Mouse (Mus musculus): ENCODE data around the gene Rragd. TPM values are rescaled to one million over a fixed set of nuclear protein-coding genes. Genes with fewer than 3 reads are reported as not detected.

The Rragd gene
- total RNA-seq, 2 experiments from 2014 or later, result 50.1 to 56.0 TPM

- DNase-seq (ENCODE audit: low spot score in 2 of 2), result no peak
Measured at GRCm38 (mm10) chr4:33032045-33032444, 49.2 kb downstream of the Rragd start.

- no peak for DNase-seq (ENCODE audit: low spot score in 2 of 2)
Measured at GRCm38 (mm10) chr4:33033515-33033914, 50.7 kb downstream of the Rragd start.

GRCm38 (mm10) chr4:33039826-33040225, 57.0 kb downstream of the Rragd start:
- no peak for DNase-seq (ENCODE audit: low spot score in 2 of 2)

DNA sequence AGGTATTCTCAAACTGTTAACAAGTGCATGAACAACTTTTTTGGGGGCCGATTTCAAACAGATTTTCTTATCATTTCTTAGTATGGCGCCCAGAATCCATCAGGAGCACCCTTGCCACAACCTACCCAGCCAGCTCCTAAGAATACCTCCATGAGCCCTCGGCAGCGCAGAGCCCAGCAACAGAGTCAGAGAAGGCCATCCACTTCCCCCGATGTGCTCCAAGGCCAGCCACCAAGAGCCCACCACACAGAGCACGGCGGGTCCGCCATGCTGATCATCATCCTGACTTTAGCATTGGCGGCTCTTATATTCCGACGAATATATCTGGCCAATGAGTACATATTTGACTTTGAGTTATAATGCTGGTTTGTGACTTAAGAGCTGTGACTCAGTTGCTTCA, 66.8 kb downstream of the Rragd start:
- DNase-seq (ENCODE audit: low spot score in 2 of 2), result no peak

DNA sequence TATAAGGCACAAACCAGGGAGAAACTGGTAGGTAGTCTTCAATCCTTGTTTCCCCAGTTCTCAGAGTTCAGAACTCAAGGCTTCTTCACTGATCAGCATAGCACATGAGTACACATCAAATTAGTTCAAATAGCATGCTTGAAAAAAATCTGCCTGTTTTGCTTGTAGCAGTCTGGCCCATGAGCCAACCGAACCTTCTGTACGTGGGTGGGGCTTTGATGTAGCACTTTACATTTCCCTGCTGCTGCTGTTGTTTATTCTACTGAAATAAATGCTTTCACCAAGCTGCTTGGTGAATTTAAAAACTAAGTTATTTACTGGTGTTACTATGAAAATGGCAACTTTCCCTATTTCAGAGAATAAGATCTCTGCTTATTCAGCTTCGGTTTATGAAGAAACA, 69.2 kb downstream of the Rragd start:
- DNase-seq (ENCODE audit: low spot score in 2 of 2), result peak in 1 of 2 experiments; percentile 51

DNA sequence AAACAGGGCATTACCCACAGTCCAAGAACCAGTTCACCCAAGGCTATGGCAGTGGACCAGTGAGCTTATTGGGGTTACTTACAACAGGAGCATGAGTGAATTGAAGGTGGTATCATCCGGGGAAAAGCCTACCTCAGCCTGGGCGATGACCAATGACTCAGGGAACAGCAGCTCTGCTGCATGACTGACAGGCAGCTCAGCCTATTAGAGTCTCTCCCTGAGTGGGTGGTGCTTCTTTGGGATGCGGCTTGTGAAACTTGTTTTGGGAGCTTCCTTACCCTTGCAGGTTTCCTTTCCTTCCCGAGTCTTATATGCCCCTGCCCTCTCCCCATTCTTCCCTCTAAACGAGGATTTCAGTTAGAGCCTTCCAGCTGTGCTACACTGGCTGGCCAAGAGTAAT, 69.8 kb downstream of the Rragd start:
- DNase-seq (ENCODE audit: low spot score in 2 of 2), result no peak

- no peak for DNase-seq (ENCODE audit: low spot score in 2 of 2)
Measured at GRCm38 (mm10) chr4:33054426-33054825, 71.6 kb downstream of the Rragd start.

DNA sequence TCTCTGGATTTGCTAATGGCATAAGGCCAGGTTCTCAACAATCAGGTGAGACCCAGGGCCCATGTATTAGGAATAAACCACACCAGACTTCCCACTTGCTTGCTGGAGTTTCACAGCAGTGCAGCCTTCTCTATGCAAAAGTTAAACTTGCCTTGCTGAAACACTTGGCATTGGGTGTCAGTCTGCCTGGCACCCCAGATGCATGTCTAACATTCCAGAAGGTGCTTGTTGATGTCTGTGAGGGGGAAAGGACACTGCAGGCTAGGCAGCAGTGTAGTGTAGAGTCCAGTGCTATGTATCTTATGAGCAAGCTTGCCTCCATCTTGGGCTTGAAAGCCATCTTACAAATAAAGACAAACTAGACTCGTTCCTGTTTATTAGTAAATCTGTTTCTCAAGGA, 73.5 kb downstream of the Rragd start:
- DNase-seq (ENCODE audit: low spot score in 2 of 2), result no peak

DNA sequence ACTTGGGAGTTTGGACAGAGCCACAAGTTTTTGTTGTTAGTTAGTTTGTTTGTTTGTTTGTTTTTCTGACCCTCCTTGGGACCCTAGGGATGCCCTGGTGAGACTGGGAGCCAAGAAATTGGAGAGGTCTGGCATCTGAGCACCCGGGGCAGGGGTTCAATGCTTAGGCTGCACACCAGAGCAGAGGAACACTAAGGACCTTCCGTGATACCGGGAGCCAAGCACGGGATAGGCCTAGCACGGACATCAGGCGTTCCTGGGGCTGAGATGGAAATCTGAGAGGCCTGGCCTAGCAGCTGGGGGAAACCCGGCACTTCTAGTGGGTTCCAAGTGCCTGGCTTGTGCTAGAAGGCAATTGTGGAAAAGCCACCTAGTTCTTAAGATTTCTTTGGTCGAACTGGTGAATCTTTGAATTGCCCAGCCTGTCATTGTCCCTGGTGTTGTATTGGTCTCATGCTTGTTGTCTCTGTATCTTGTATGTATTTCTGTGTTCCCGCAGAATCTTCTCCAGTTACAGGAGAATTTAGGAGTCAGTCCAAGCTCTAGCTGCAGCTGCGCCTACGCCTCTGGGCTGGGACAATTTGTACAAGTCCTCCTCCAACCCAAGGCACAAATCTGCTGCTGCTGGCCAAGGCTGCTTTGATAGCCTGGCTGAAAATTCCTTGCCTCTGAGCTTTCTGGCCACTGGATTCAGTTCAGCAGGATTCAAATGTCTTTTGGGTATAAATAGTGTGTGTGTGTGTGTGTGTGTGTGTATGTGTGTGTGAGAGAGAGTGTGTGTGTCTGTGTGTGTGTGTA, 75.3 kb downstream of the Rragd start:
- peak; percentile 12 to 60 for DNase-seq (ENCODE audit: low spot score in 2 of 2)

- no peak for DNase-seq (ENCODE audit: low spot score in 2 of 2)
Measured at GRCm38 (mm10) chr4:33061158-33061557, 78.3 kb downstream of the Rragd start.

- DNase-seq (ENCODE audit: low spot score in 2 of 2), result no peak
Measured at GRCm38 (mm10) chr4:33062981-33063380, 80.1 kb downstream of the Rragd start, which contains the start of gene Gabrr2. TSS of gene Gabrr2 (plus strand) at chr4:33062999.

DNA sequence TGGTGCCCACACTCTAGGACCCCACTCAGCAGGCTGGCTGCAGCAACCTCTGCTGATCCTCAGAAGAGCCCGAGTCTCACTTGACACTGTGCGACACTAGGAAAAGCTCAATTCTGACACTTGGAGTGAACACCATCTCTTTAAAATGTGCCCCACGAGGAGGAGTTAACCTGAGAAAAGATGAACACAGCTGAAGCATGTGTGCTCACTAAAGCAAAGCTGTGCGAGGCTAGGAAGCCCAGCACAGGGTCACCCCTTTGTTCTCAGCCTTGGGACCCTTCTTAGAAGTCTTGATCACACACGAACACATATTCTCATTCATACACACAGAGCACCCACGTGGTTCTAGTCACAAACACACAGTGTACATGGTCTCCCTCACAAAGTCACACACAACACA, 82.1 kb downstream of the Rragd start:
- no peak for DNase-seq (ENCODE audit: low spot score in 2 of 2)

DNA sequence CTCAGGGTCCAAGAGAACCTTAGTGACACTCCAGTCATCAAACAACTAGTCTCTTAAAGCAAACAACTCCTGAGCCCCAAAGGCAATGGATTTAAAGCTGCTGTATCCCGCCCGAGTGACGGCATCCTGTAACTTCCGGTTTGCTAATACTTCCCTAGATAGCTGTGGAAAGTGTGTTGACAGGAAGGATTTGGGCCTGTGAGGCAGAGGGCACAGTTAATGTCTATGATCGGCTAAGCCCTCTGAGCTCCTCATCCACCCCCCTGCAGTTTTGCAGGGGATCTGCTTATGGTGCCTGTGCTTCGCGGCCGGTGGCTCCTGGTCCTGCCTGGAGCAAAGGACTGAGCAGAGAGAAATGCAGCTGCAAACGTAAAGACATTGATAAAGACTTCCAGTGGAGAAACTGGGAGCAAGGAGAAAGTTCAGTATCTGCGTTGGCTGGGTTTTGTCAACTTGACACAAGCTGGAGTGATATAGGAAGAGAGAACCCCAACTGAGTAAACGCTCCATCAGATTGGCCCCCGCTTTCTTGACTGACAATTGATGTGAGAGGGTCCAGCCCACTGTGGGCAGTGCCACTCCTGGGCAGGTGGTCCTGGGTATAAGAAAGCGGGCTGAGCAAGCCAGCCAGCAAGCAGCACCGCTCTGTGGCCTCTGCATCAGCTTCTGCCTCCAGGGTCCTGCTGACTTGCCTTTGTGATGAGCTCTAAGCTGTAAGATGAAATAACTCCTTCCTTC, 83.6 kb downstream of the Rragd start:
- DNase-seq (ENCODE audit: low spot score in 2 of 2), result no peak

DNA sequence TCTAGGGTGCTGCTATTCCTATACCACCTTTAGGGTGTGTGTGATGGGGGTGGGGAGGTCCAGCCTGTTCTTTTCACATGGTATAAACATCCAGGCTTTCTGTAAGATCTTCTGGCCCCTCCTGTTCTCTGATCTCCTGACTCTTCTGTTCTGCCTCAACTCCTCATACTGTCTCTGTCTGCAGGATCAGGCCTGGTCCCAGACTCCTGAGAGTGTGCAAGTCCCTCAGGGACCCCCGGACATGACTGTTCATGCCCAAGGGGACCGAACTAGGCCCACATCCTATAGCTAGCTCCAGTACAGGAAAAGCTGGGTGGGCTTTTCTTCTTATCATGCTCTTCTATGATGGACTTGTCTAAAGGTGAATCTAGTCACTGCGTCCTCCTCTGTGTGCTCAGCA, 84.5 kb downstream of the Rragd start:
- DNase-seq (ENCODE audit: low spot score in 2 of 2), result no peak

- no peak for DNase-seq (ENCODE audit: low spot score in 2 of 2)
Measured at GRCm38 (mm10) chr4:33067826-33068225, 85.0 kb downstream of the Rragd start.

DNA sequence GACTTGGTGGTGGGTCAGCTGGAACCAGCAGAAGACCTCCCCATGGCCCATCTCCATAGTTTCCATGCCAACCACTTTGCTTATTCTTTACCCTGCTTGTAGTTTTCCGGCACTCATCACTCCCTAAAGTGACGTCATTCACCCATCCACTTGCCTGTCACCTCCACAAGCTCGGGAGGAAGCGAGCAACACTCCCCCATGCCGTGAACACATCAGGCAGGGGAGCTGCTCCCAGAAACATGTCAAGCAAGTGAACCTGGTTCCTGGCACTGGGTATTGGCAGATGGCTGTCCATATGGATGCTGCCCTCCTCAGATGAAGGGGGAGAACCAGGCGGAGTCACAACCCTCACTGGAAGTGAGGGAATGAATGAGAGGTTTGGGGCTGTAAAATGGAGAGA, 86.1 kb downstream of the Rragd start:
- peak; percentile 26 to 39 for DNase-seq (ENCODE audit: low spot score in 2 of 2)

DNA sequence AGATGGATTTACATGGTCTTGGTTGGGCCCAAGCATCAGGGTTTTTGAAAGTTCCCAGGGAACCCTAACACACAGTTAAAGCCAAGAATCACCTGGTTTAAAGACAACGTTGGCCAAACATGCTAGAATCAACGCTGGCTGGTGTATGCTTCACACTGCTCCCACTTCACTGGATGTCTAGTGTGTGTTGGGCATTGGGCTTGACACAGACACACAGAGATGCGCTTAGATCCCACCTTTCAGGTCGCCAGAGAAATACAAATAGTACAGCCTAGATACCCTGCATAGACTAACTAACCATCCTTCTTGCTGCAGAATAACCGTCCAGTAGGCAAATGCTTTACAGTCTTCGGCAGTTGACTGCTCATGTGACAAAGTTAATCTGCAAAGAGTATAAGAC, 87.5 kb downstream of the Rragd start:
- no peak for DNase-seq (ENCODE audit: low spot score in 2 of 2)

- DNase-seq (ENCODE audit: low spot score in 2 of 2), result no peak
Measured at GRCm38 (mm10) chr4:33071337-33071736, 88.5 kb downstream of the Rragd start.
